Mouse (Mus musculus): ENCODE measurements around the gene Abhd13.

GRCm38 (mm10) chr8:10040866-10041265 is 63.4 kb downstream of the Abhd13 start:
- TF ChIP-seq CTCF (IDR thresholded peaks at IDR 0.05; ENCODE audit: extremely low read depth, insufficient read depth, low read length) (no peak), POLR2A (IDR thresholded peaks at IDR 0.05; ENCODE audit: extremely low read depth, insufficient read depth, low read length) (no peak)

Measured in cortical plate, adult 2 months (tissue).